Mouse (Mus musculus): ENCODE results near the gene Add2.

DNA sequence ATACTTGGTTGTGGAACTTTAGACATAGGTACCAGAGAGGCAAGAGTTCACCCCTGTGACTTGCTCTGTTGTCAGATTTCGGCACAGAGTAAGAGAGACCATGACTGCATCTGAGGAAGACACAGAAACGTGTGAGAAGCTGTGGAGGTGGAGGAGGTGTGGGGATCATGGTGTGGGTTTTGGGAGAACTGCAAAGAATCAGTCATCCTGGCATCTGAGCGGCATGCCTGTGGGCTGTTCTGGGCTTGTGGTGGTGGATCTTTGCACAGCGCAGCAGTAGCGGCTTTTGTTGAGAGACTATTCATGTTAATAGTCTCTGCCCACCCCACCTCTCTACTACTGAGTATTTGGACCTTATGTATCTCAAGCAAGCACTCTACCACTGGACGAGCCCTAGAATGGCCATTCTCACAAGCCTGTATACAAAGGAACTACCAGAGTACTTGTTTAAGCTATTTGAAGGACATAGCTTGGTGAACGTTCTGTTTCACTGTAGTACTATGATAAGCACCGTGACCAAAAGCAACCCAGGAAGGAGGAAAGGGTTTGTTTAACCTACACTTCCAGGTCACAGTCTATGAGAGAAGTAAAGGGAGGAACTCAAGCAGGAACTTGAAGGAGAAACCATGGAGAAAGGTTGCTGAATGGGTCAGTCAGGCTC, 1.7 kb upstream of the Add2 start:
- TF ChIP-seq CTCF (IDR thresholded peaks at IDR 0.05; ENCODE audit: low read depth, low read length) (no peak), POLR2A (IDR thresholded peaks at IDR 0.05; ENCODE audit: borderline replicate concordance, low read depth, low read length) (no peak)
